Comparison of ENCODE assay signal across 9 mouse cellular contexts in genomic region chr5:111465811-111466299, GRCm38 (mm10). TPM values are rescaled to one million over a fixed set of nuclear protein-coding genes. Genes with fewer than 3 reads are reported as not detected.
DNase-seq lines count a peak whose midpoint lies in the region; ATAC-seq and TF ChIP-seq lines count a peak whose summit lies in the region.
"Had no signal": no experiment of that assay in that cellular context is flagged by ENCODE, and none has a peak within 500 bp of the region (broad histone marks: within the 10 kb centered on the region; RNA-seq: fewer than 3 reads in every experiment).

No protein-coding gene starts in this region.

- peak; percentile 80 for ATAC-seq in intestine, postnatal 0 days
- ATAC-seq in liver, postnatal 0 days, result peak; percentile 54; the same call in 1 of the 2 replicates
- ATAC-seq in stomach, embryonic 15.5 days (ENCODE audit: insufficient read depth, low FRiP score, low read depth), result peak; percentile 51

- no peak for TF ChIP-seq POLR2A in brain, embryonic 14.5 days (IDR thresholded peaks at IDR 0.05; ENCODE audit: borderline replicate concordance, extremely low read depth, insufficient read depth, insufficient read length, poor library complexity, severe bottlenecking)
- TF ChIP-seq POLR2A in heart, adult 2 months (IDR thresholded peaks at IDR 0.05; ENCODE audit: insufficient read depth, low read depth, low read length), result peak; percentile 69

- 43% methylated on average over 11 of the region's 11 CpGs for WGBS in heart, adult 2 months
- 38% methylated on average over 11 of the region's 11 CpGs for WGBS in intestine, postnatal 0 days
- 60% methylated on average over 11 of the region's 11 CpGs for WGBS in liver, postnatal 0 days (ENCODE audit: insufficient replicate concordance)
- 51% methylated on average over 11 of the region's 11 CpGs for WGBS in stomach, embryonic 15.5 days

- no peak overlapping the region for H3K4me3 ChIP-seq in heart, adult 2 months
- no peak overlapping the region for H3K4me3 ChIP-seq in intestine, postnatal 0 days (ENCODE audit: low read depth, low read length)
- no peak overlapping the region for H3K4me3 ChIP-seq in liver, postnatal 0 days (ENCODE audit: low read depth, low read length)
- H3K4me3 ChIP-seq in stomach, embryonic 15.5 days (replicated peaks), result no peak overlapping the region

- DNase-seq in 3T3-L1 (ENCODE audit: low read depth, low spot score) (peak; percentile 5), adipocyte (ENCODE audit: low spot score) (no peak)
- peak; percentile 55 for DNase-seq in brain, embryonic 14.5 days (ENCODE audit: low read depth)
- DNase-seq in heart, adult 2 months, result peak; percentile 75 to 83
- no peak for DNase-seq in liver, postnatal 0 days
- DNase-seq in spleen, postnatal 10 days (ENCODE audit: low spot score in 2 of 2), result no peak

- H3K4me1 ChIP-seq in heart, adult 2 months (ENCODE audit: control insufficient read depth, insufficient read depth, low read length), result peaks cover 8% of the 10 kb centered on the region; the same call in 1 of the 2 replicates
- H3K4me1 ChIP-seq in intestine, postnatal 0 days (replicated peaks; ENCODE audit: control insufficient read depth, insufficient read depth, low read length), result no peaks in the 10 kb centered on the region
- peaks cover 6% of the 10 kb centered on the region; the same call in 1 of the 2 replicates for H3K4me1 ChIP-seq in liver, postnatal 0 days (ENCODE audit: insufficient read depth)
- no peaks in the 10 kb centered on the region for H3K4me1 ChIP-seq in stomach, embryonic 15.5 days

- no peak overlapping the region for H3K4me2 ChIP-seq in intestine, postnatal 0 days (replicated peaks; ENCODE audit: low read depth)
- 0 out of 2 replicates have a peak overlapping the region, but pooled peaks have one; percentile 22 for H3K4me2 ChIP-seq in liver, postnatal 0 days (ENCODE audit: low read depth, low read length)
- no peak overlapping the region for H3K4me2 ChIP-seq in stomach, embryonic 15.5 days

- H3K79me2 ChIP-seq in heart, adult 2 months (replicated peaks; ENCODE audit: control insufficient read depth, insufficient read depth, low read length), result no peaks in the 10 kb centered on the region

- TF ChIP-seq CTCF in brain, embryonic 14.5 days (IDR thresholded peaks at IDR 0.05; ENCODE audit: borderline replicate concordance, extremely low read depth, insufficient read depth, insufficient read length), result no peak
- peak; percentile 59 for TF ChIP-seq CTCF in heart, adult 2 months (IDR thresholded peaks at IDR 0.05)
- 0 out of 2 replicates have a peak, but pooled peaks have one; percentile 32 for TF ChIP-seq CTCF in intestine, postnatal 0 days (IDR thresholded peaks at IDR 0.05; ENCODE audit: low read depth)
- no peak for TF ChIP-seq CTCF in liver, postnatal 0 days (IDR thresholded peaks at IDR 0.05; ENCODE audit: low read depth)

- peak; percentile 78; the same call in 1 of the 2 replicates for TF ChIP-seq EP300 in heart, adult 2 months (IDR thresholded peaks at IDR 0.05; ENCODE audit: insufficient read depth, low read depth, low read length)
- no peak for TF ChIP-seq EP300 in liver, postnatal 0 days (IDR thresholded peaks at IDR 0.05; ENCODE audit: low read depth)

- intact Hi-C loops in heart, adult 2 months (cut with DNase I), result loop anchor here (1.0 to 5.0 kb wide), 4 partner anchors 34 to 216 kb away; partner anchors contain the start of gene Mn1

- H3K9me3 ChIP-seq in intestine, postnatal 0 days (ENCODE audit: control insufficient read depth), result no peaks in the 10 kb centered on the region
- H3K9me3 ChIP-seq in liver, postnatal 0 days (ENCODE audit: low read length), result no peaks in the 10 kb centered on the region
- H3K9me3 ChIP-seq in stomach, embryonic 15.5 days, result no peaks in the 10 kb centered on the region

- no peaks in the 10 kb centered on the region for H3K36me3 ChIP-seq in heart, adult 2 months (ENCODE audit: control insufficient read depth, insufficient read depth, low read length)
- no peaks in the 10 kb centered on the region for H3K36me3 ChIP-seq in intestine, postnatal 0 days (ENCODE audit: control insufficient read depth, insufficient read depth)
- H3K36me3 ChIP-seq in liver, postnatal 0 days (replicated peaks; ENCODE audit: insufficient read depth, low read length), result no peaks in the 10 kb centered on the region
- H3K36me3 ChIP-seq in stomach, embryonic 15.5 days, result no peaks in the 10 kb centered on the region
- H3K36me3 ChIP-seq: G1E had no signal

- no peak overlapping the region for H3K9ac ChIP-seq in heart, adult 2 months (ENCODE audit: low read depth, low read length)
- no peak overlapping the region for H3K9ac ChIP-seq in intestine, postnatal 0 days (ENCODE audit: low read depth, low read length)
- no peak overlapping the region for H3K9ac ChIP-seq in liver, postnatal 0 days (replicated peaks)
- H3K9ac ChIP-seq in stomach, embryonic 15.5 days, result no peak overlapping the region

- H3K27me3 ChIP-seq in heart, adult 2 months (ENCODE audit: control insufficient read depth, insufficient read depth, low read length), result no peaks in the 10 kb centered on the region
- no peaks in the 10 kb centered on the region for H3K27me3 ChIP-seq in intestine, postnatal 0 days (replicated peaks; ENCODE audit: control insufficient read depth, insufficient read depth, low read length)
- no peaks in the 10 kb centered on the region for H3K27me3 ChIP-seq in liver, postnatal 0 days (ENCODE audit: insufficient read depth, low read length)
- no peaks in the 10 kb centered on the region for H3K27me3 ChIP-seq in stomach, embryonic 15.5 days (replicated peaks)

- H3K27ac ChIP-seq in heart, adult 2 months, result peak overlapping the region; percentile 75
- peak overlapping the region; percentile 42 for H3K27ac ChIP-seq in intestine, postnatal 0 days (ENCODE audit: low read depth, low read length)
- H3K27ac ChIP-seq in liver, postnatal 0 days (ENCODE audit: low read depth), result 0 out of 2 replicates have a peak overlapping the region, but pooled peaks have one; percentile 16
- H3K27ac ChIP-seq in stomach, embryonic 15.5 days, result 0 out of 2 replicates have a peak overlapping the region, but pooled peaks have one; percentile 35

RNA-seq across cellular contexts. Expression of gene Mn1, which starts 48.7 kb away (rescaled TPM):
- polyA plus RNA-seq in brain, embryonic 14.5 days (2012; rRNA removed), result 46.8 and 54.3 TPM in 2 replicates
- 10 to 100 TPM; 18.7 to 23.9 TPM for total RNA-seq in heart, adult 2 months (2021)
- 4.8 and 5.5 TPM in 2 replicates for polyA plus RNA-seq in heart, adult 2 months (2012; rRNA removed)
- 2.8 and 3.1 TPM in 2 replicates for polyA plus RNA-seq in intestine, postnatal 0 days (2015; fragmentation: Nextera tagmentation; extraction: Ambion mirVana)
- 1.00 and 1.4 TPM in 2 replicates for polyA plus RNA-seq in liver, postnatal 0 days (2015; fragmentation: Nextera tagmentation; extraction: Ambion mirVana)
- polyA plus RNA-seq in stomach, embryonic 15.5 days (2015; fragmentation: Nextera tagmentation; extraction: Ambion mirVana), result 11.9 and 12.0 TPM in 2 replicates
- polyA plus RNA-seq: G1E had no signal

Comparison
In these comparisons a context has a peak if more than half of its experiments do, and no peak if none do; other contexts are left out.
1. DNase-seq: peak in 3T3-L1 (single experiment), brain, embryonic 14.5 days (single experiment) and heart, adult 2 months (2 of 2); none in liver, postnatal 0 days (single experiment), adipocyte (single experiment) and spleen, postnatal 10 days (0 of 2).
2. CTCF ChIP-seq: peak in heart, adult 2 months (single experiment) and intestine, postnatal 0 days (single experiment); none in brain, embryonic 14.5 days (single experiment) and liver, postnatal 0 days (single experiment).
3. H3K27ac ChIP-seq: peak in every context shown above with its lines; median percentile 75 in heart, adult 2 months; 42 in intestine, postnatal 0 days; 35 in stomach, embryonic 15.5 days; 16 in liver, postnatal 0 days.
4. Peak in every context shown above with its lines, with median percentiles within 50 percentile points of each other: ATAC-seq.